Mouse (Mus musculus) retina, adult 2 months (tissue): ENCODE measurements around the gene Hist1h2ad.
"Not testable (repeated sequence)": the region's sequence is repeated elsewhere in the genome, so short reads cannot be mapped to it uniquely, and the experiment has no call there.

Source experiments
- DNase-seq: peaks from one replicate; pipeline ENCODE4 v3.0.0-alpha.2; 2012; ENCODE audit warnings: low read depth, low spot score

Gene Hist1h2ad

GRCm38 (mm10) chr13:23562699-23563462 is 11.3 kb upstream of the Hist1h2ad start:
- DNase-seq, result no peak

- no peak for DNase-seq
Measured at GRCm38 (mm10) chr13:23564482-23564881, 9.7 kb upstream of the Hist1h2ad start.

DNA sequence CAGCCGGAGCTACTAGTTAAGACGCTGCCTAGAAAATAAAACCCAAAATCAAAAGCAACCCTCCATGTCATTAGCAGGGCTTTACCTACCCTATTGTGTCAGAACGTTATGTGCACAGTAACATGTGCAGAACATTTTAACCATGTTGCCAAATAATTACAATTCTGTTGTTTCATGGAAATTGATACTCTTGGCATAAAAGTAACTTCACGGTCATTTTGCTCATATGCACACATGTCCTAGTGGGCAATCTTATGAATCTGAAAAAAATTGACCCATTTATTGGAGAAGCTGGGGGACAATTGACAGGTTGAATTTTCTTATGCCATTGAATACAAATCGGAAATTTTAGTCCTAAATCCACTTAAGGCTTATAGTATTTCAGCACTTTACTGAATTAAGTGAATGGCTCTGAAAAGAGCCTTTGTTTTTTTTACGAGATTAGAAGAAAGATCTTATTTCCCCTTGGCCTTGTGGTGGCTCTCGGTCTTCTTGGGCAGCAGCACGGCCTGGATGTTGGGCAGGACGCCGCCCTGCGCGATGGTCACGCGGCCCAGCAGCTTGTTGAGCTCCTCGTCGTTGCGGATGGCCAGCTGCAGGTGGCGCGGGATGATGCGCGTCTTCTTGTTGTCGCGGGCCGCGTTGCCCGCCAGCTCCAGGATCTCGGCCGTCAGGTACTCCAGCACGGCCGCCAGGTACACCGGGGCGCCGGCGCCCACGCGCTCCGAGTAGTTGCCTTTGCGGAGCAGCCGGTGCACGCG is 3.7 kb upstream of the Hist1h2ad start:
- not testable (repeated sequence) for DNase-seq

DNA sequence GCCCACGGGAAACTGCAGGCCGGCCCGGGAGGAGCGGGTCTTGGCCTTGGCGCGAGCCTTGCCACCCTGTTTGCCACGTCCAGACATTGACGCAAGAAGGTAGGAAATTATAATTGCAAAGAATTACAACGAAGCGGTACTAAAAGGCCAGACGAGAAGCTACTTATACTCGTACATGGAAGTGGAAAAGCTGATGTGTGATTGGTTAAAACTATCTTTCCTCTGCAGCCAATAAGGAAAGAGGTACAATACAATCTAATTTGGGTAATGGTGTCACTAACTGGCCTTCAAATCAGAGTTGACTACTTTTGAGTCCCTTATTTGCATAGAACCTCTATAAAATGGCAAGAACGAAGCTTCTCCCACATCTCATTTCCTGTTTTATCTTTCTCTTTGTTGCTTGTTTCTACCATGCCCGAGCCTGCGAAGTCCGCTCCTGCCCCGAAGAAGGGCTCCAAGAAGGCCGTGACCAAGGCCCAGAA is 3.1 kb upstream of the Hist1h2ad start, which contains the start of the genes Hist1h2ae and Hist1h2bg:
TSS of gene Hist1h2ae (minus strand) at position 199 of the 482 bp plus-strand sequence.
TSS of gene Hist1h2bg (plus strand) at position 375 of the 482 bp plus-strand sequence.
- peak; percentile 80 for DNase-seq

DNA sequence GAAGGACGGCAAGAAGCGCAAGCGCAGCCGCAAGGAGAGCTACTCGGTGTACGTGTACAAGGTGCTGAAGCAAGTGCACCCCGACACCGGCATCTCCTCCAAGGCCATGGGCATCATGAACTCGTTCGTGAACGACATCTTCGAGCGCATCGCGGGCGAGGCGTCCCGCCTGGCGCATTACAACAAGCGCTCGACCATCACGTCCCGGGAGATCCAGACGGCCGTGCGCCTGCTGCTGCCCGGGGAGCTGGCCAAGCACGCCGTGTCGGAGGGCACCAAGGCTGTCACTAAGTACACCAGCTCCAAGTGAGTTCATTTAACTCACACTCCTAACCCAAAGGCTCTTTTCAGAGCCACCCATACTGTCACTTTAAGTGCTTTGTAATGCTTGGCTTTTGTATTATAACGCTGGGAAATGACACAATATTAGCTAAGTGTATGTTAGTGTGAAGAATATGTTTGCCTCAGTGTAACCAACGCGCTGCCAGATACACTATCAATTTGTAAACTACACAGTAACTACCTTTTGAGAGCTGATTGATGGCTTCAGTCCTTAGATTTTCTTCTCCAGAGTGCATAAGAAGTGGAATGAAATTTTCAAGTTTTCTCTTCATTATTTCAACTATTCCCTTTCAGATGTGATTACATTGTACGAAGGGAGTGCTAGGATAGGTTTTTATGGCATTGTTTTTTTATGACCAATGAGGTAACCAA is 2.5 kb upstream of the Hist1h2ad start:
- DNase-seq, result not testable (repeated sequence)

GRCm38 (mm10) chr13:23572218-23573033 is 1.8 kb upstream of the Hist1h2ad start:
- no peak for DNase-seq

- DNase-seq, result not testable (repeated sequence)
Measured at GRCm38 (mm10) chr13:23573034-23573897, 915 bp upstream of the Hist1h2ad start.

- not testable (repeated sequence) for DNase-seq
Measured at GRCm38 (mm10) chr13:23574546-23575170, 477 bp downstream of the Hist1h2ad start.

- no peak for DNase-seq
Measured at GRCm38 (mm10) chr13:23575271-23575851, 1.2 kb downstream of the Hist1h2ad start, which contains the start of gene Hist1h3d. TSS of gene Hist1h3d (plus strand) at chr13:23575763.

GRCm38 (mm10) chr13:23575864-23576313 is 1.7 kb downstream of the Hist1h2ad start:
- not testable (repeated sequence) for DNase-seq

GRCm38 (mm10) chr13:23576351-23576881 is 2.2 kb downstream of the Hist1h2ad start:
- DNase-seq, result no peak

GRCm38 (mm10) chr13:23576906-23577639 is 2.9 kb downstream of the Hist1h2ad start:
- DNase-seq, result no peak

- no peak for DNase-seq
Measured at GRCm38 (mm10) chr13:23577835-23578234, 3.7 kb downstream of the Hist1h2ad start.

GRCm38 (mm10) chr13:23581408-23582218 is 7.4 kb downstream of the Hist1h2ad start, which contains the start of gene Hist1h4d:
TSS of gene Hist1h4d (plus strand) at chr13:23581598.
- peak; percentile 97 for DNase-seq

GRCm38 (mm10) chr13:23582219-23583056 is 8.3 kb downstream of the Hist1h2ad start:
- DNase-seq, result no peak
